Mouse (Mus musculus) MN1 (cell line): Measurements from ENCODE around the gene Gatd1.
"Not testable (repeated sequence)": the region's sequence is repeated elsewhere in the genome, so short reads cannot be mapped to it uniquely, and the experiment has no call there.

Experiments used
- DNase-seq: peaks from one replicate; pipeline ENCODE4 v3.0.0-alpha.2; 2016; ENCODE audit warnings: low spot score

Gene Gatd1

GRCm38 (mm10) chr7:141429310-141429709, 15.4 kb upstream of the Gatd1 start, which contains the start of gene Cend1:
Gene Cend1 (minus strand): TSS chr7:141429491.
- peak; percentile 93 for DNase-seq

GRCm38 (mm10) chr7:141428701-141429100, 14.8 kb upstream of the Gatd1 start:
- no peak for DNase-seq

DNA sequence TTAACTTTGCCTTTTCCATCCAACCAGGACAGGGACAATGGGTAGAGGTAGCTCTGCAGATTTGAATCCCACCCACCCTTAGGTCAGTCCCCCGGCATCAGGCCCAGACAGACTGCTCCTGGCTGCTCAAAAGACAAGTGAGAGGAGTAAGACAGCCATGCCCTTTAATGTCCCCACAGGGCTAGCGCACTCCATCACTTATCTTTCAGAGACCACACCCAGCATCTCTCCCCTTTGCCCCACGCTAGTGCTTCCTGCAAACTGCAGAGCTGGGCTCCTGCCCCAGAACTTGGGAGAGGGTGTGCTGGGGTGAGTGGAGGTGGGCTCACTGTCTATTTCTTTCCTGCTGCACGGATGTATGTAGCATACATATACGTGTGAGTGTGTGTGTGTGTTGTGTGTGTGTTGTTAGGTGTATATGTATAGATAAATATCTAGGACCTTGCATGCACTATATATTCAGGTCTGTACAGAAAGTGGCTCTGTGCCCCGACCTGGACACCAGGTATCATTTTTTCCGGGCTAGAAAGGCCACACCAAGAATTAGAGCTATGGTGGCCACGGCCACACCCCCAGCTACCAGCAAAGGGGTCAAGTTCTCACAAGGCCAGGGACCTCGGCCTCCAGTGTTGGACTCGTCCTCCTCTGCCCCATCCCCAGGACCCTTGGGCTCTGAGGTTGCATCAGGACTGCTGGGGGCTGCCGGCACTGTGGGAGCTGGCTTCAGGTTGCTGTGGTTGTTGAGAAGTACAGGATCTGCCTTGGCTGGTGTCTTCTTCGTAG, 13.2 kb upstream of the Gatd1 start:
- DNase-seq, result no peak

DNA sequence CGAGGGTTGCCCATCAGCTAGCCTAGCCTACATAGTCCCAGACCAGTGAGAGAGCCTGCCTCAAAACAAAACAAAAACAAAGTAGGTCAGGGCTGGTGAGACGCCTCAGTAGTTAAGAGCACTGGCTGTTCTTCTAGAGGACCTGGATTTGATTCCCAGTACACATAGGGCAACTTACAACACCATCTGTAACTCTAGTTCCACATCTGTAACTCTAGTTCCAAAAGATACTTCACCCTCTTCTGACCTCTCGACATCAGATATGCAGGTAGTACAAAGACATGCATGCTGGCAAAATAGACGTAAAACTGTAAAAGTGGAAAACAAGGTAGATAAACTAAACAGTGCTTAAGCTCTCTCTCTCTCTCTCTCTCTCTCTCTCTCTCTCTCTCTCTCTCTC, 9.9 kb upstream of the Gatd1 start:
- DNase-seq, result no peak

DNA sequence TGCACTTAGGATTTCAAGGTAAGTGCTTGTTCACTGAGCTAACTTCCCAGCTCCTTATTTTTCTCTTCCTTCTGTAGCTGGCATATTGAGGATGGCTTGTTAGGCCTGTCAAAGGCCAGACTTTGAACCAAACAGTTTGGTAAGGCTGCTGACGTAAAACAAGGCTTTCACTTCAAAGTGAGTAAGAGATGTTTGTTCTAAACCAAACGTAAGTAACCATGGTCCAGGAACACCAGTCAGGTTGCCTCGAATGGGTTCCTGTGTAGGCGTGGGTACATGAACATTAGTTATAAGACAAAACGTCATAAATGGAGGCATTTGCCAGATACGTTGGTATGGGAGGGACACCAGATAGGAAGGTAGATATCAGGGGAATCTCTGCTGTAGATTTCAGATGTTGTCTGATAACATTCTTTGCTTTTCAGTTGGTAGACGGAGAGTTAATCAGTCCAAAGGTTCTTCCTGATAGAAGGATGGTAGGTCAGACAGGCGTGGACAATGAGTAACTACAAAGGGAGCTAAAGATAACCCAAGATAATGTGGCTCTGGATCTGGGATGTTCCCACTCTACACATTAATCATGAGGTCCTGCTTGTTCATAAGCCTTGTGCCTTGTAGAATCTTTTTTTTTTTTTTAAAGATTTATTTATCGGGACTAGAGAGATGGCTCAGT, 6.2 kb upstream of the Gatd1 start:
- DNase-seq, result no peak

DNA sequence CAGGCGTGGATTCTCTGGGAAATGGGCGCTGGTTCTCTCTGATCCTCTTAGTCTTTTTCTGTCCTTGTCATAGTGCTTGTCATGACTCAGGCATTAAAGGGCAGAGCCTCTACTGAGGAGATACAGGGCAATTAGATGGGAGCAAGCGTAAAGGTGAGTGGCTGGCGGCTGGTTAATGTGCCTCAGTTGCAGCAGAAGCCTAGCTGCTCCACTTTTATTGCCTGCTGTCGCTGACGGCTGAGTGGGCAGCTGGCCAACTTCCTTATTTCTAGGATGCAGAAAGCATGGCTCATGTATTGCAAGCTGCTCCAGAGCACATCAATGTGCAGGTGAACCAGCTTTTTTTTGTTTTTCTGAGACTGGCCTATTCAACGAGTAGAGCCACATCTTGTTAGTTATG, 5.0 kb upstream of the Gatd1 start:
- DNase-seq, result peak; percentile 57

DNA sequence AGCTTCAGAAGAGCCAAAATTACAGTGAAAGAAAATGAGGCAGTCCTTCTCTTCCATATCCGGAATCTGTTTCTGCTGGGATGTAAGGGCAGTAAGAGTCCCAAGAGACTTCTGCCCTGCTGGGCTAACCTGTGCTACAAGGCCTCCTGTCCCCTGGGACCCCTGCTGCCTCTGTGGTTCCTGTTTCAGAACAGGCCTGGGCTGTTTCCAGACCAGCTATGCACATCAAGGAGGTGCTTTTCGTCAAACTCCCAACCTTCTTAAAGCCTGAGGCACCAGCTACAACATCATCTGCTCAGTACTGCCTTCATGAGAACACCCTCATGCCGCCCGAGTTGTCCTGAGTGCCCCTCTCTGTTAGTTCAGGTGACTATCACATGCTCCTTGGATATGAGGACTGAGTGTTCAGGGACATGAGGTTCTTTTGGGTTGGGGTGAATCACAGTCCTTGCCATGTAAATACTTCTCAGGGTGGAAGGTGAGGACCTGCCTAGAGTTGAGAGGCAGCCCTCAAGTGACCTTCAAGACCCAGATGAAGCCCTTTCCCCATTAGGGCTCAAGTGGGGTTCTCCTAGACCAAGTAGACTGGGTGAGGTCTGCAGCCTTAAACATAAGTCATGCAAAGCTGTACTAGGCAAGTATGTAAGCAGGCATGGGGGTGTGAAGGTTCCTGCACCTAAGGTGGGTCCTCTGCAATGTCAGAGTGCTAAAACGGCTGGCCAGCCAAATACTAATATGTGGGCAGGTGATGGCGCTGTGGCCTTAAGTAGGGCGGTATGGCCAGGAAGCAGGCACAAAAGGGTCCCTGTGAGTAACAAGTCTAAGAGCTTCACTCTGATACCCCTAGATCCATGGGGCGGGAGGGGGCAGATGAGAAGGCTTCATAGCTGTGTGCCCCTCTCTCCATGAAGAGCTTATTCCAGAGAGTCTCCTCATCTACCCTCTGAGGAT, 4.1 kb upstream of the Gatd1 start:
- no peak for DNase-seq

GRCm38 (mm10) chr7:141416144-141416841, 2.4 kb upstream of the Gatd1 start:
- no peak for DNase-seq

- peak; percentile 60 for DNase-seq
These were observed 605 bp downstream of the Gatd1 start for GRCm38 (mm10) chr7:141413331-141413730.

DNA sequence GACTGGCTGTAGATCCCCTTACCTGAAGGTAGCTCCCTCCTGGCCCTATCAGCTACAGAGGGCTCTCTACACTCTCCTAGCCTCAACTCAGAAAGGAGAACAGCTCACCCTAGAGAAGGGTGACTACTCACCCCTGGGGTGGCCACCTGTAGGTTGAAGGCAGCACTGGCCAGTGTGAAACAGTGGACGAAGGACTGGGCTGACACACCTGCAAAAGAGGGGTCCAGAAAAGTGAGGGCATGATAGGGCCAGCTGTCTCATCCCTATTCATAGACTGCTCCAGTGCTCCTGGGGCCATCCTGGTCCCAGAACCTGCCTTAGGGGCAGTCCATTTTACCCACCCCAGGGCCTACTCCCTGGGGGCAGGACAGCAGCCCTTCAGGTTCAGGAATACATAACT, 2.3 kb downstream of the Gatd1 start:
- DNase-seq, result no peak

DNA sequence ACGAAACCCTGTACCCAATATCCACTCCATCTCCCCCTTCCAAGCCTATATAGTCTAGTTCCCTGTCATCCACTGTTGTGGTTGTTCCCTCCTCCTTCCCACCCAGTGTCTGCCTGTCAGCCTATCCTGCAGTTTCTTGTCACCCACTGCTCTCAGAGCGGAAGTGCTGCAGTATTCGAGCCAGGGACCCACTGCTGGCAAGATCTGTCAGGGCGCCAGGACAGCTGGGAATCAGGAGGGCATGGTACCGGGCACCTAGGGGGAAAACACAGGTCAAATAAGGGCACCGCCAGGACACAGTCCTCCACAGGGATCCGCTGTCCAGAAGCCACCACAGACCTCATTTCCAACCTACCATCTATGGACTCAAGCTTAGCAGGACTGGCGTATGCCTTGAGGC, 3.3 kb downstream of the Gatd1 start:
- no peak for DNase-seq

GRCm38 (mm10) chr7:141408833-141409232, 5.1 kb downstream of the Gatd1 start:
- peak; percentile 91 for DNase-seq

- not testable (repeated sequence) for DNase-seq
These were observed 6.3 kb downstream of the Gatd1 start for GRCm38 (mm10) chr7:141407670-141408069.

- no peak for DNase-seq
These were observed 8.5 kb downstream of the Gatd1 start for GRCm38 (mm10) chr7:141405466-141405865.

DNA sequence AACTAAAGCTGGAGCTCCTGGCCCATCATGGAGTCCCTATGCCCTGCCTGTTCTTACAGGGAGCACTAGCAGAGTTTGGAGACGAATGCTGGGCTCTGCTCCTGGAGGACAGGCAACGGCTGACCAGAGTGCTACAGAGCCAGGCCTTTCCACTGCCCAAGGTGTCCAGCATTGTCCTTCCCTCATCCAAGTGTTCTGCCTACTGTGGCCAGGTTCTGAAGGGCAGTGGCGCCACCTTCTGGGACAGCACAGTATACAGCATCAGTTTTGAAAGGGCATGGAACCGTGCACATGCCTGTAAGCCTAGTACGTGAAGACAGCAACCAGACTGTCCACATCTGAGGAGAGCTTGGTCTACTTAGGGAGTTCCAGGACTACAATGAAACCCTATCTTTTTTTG, 10.6 kb downstream of the Gatd1 start:
- peak; percentile 75 for DNase-seq

DNA sequence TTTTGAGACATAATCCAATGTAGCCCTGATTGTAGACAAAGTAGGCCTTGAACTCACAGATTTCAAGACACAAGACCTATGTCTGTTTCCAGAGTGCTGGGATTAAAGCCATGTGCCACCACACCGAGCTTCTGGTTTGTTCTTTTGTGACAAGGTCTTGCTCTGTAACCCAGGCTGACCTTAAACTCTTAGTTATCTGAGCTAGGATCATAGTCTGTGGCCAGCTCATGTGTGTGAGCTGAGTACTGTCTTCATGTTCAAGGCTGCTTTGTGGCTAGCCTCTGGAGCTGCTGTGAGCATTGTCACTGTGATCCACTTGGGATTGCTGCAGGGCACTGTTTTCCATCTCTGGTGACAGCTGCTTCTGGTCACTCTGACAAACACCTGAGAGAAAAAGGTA, 18.6 kb downstream of the Gatd1 start:
- DNase-seq, result no peak

GRCm38 (mm10) chr7:141394771-141395170, 19.2 kb downstream of the Gatd1 start:
- peak; percentile 62 for DNase-seq

- DNase-seq, result no peak
These were observed 19.8 kb downstream of the Gatd1 start for GRCm38 (mm10) chr7:141394158-141394557.

- peak; percentile 53 for DNase-seq
These were observed 21.2 kb downstream of the Gatd1 start for GRCm38 (mm10) chr7:141392552-141393222.

DNA sequence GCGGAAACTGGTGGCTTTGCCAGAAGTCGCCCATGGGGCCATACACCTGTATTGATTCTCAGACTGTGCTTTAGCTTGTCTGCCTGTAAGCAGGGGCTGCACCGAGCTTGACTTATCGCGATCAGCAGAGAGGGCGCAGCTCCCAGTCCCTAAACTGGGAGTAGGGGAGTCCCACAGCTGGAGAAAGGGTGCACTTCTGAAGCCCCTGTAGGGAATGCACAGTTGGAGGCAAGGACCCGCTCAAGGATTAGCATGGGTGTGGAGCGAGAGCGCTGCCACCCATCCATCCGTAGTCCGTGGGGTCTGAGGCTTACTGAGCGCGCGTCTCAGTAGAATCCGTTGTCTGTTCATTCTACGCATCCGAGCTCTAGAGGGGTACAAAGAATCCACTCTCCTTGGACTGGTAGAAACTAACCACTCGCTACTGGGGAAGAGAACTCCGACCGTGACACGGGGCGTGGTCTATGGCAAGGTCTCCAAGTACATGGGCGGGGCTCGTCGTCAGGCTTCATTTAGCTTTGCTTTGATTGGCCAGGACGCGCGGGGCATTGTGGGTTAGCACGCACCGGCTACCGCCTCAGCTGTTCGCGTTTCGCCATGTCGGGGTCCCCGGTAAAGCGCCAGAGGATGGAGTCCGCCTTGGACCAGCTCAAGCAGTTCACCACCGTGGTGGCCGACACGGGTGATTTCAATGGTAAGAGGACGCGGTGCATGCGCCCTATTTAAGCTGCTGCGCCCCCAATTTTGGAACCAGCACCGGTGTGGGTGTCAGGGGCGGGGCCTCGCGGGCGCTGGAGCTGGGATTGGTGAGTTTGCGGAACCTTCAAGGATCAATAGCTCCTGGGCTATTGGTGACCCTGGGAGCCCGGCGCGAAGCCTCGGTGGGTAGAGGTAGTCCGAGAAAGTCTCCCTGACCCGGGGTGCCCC, 22.0 kb downstream of the Gatd1 start, which contains the start of gene Taldo1:
Gene Taldo1 (plus strand): TSS at position 575 of the 927 bp plus-strand sequence.
- peak; percentile 95 for DNase-seq
